Mouse (Mus musculus): Measurements from ENCODE around the gene Cnnm3. TPM values are rescaled to one million over a fixed set of nuclear protein-coding genes. Genes with fewer than 3 reads are reported as not detected.
"Not testable (repeated sequence)": the region's sequence is repeated elsewhere in the genome, so short reads cannot be mapped to it uniquely, and the experiment has no call there.

Gene Cnnm3
- total RNA-seq, 2 experiments from 2014 or later: 23.1 to 29.8 TPM

- DNase-seq: no peak
Measured at GRCm38 (mm10) chr1:36536397-36536728, 24.7 kb downstream of the Cnnm3 start.

- not testable (repeated sequence) for DNase-seq
Measured at GRCm38 (mm10) chr1:36536783-36537182, 25.1 kb downstream of the Cnnm3 start, which contains the start of gene Ankrd23. Gene Ankrd23, minus strand, starts transcription at chr1:36536883.

GRCm38 (mm10) chr1:36538727-36539126 is 27.1 kb downstream of the Cnnm3 start:
- DNase-seq: no peak

GRCm38 (mm10) chr1:36539186-36539585 is 27.5 kb downstream of the Cnnm3 start, which contains the start of gene Gm42417:
Gene Gm42417, minus strand, starts transcription at chr1:36539429.
- DNase-seq: peak; percentile 93

GRCm38 (mm10) chr1:36540132-36540531 is 28.5 kb downstream of the Cnnm3 start:
- DNase-seq: no peak

GRCm38 (mm10) chr1:36540807-36541206 is 29.1 kb downstream of the Cnnm3 start:
- no peak for DNase-seq

- no peak for DNase-seq
Measured at GRCm38 (mm10) chr1:36541844-36542243, 30.2 kb downstream of the Cnnm3 start.

GRCm38 (mm10) chr1:36542925-36543324 is 31.3 kb downstream of the Cnnm3 start:
- no peak for DNase-seq

- no peak for DNase-seq
Measured at GRCm38 (mm10) chr1:36545382-36545781, 33.7 kb downstream of the Cnnm3 start.

- DNase-seq: peak; percentile 53
Measured at GRCm38 (mm10) chr1:36545845-36546600, 34.4 kb downstream of the Cnnm3 start.

- peak; percentile 97 for DNase-seq
Measured at GRCm38 (mm10) chr1:36546888-36547471, 35.3 kb downstream of the Cnnm3 start, which contains the start of gene Ankrd39. Gene Ankrd39, minus strand, starts transcription at chr1:36547445.

GRCm38 (mm10) chr1:36547981-36548598 is 36.4 kb downstream of the Cnnm3 start:
- DNase-seq: peak; percentile 64

GRCm38 (mm10) chr1:36548771-36549170 is 37.1 kb downstream of the Cnnm3 start:
- peak; percentile 7 for DNase-seq

- DNase-seq: no peak
Measured at GRCm38 (mm10) chr1:36549491-36549890, 37.8 kb downstream of the Cnnm3 start.

GRCm38 (mm10) chr1:36550075-36550863 is 38.6 kb downstream of the Cnnm3 start:
- DNase-seq: no peak

- no peak for DNase-seq
Measured at GRCm38 (mm10) chr1:36551904-36552303, 40.2 kb downstream of the Cnnm3 start.

GRCm38 (mm10) chr1:36552506-36552905 is 40.8 kb downstream of the Cnnm3 start:
- DNase-seq: no peak

- no peak for DNase-seq
Measured at GRCm38 (mm10) chr1:36554633-36555399, 43.1 kb downstream of the Cnnm3 start.

- DNase-seq: no peak
Measured at GRCm38 (mm10) chr1:36555798-36556395, 44.2 kb downstream of the Cnnm3 start.

GRCm38 (mm10) chr1:36556553-36557456 is 45.1 kb downstream of the Cnnm3 start:
- peak; percentile 95 for DNase-seq

Data from adrenal gland, postnatal 10 days (tissue).